10 mouse cellular contexts compared by ENCODE assay signal in genomic region chr4:124189352-124189992, GRCm38 (mm10).
DNase-seq lines count a peak whose midpoint lies in the region; ATAC-seq lines count a peak whose summit lies in the region.
"Had no signal": no experiment of that assay in that cellular context is flagged by ENCODE, and none has a peak within 500 bp of the region (broad histone marks: within the 10 kb centered on the region; RNA-seq: fewer than 3 reads in every experiment).

No protein-coding gene starts in this region.

- ATAC-seq in stomach, embryonic 15.5 days (ENCODE audit: insufficient read depth, low FRiP score, low read depth) = peak; percentile 65; the same call in 1 of the 2 replicates

- no peaks in the 10 kb centered on the region for H3K4me1 ChIP-seq in stomach, embryonic 15.5 days

- peak; percentile 12 for DNase-seq in heart, postnatal 4 days
- DNase-seq in heart, adult 9 months (ENCODE audit: low spot score in 2 of 2) = no peak
- peak; percentile 8 for DNase-seq in ovary, postnatal 36 days (ENCODE audit: low spot score)
- no peak for DNase-seq in ovary, adult 18-20 months (ENCODE audit: low spot score)
- DNase-seq in left cerebral cortex, postnatal 36 days (ENCODE audit: low spot score in 2 of 2) = peak; percentile 52 to 66
- no peak for DNase-seq in gastrocnemius, postnatal 36 days
- DNase-seq in frontal cortex, postnatal 14 days (ENCODE audit: low spot score in 2 of 2) = no peak

- no peak overlapping the region for H3K4me3 ChIP-seq in stomach, embryonic 15.5 days (replicated peaks)
- H3K4me3 ChIP-seq: neural tube, embryonic 13.5 days had no signal

- no peak overlapping the region for H3K4me2 ChIP-seq in stomach, embryonic 15.5 days
- H3K4me2 ChIP-seq: neural tube, embryonic 13.5 days had no signal

- 13% methylated on average over 24 of the region's 24 CpGs for WGBS in stomach, embryonic 15.5 days

- H3K27me3 ChIP-seq in stomach, embryonic 15.5 days (replicated peaks) = peaks cover 27% of the 10 kb centered on the region

- intact Hi-C loops in left cerebral cortex, postnatal 36 days (cut with DNase I) = no loop called here
- intact Hi-C loops in gastrocnemius, postnatal 36 days (cut with DNase I) = no loop called here

- H3K36me3 ChIP-seq in stomach, embryonic 15.5 days = no peaks in the 10 kb centered on the region
- H3K36me3 ChIP-seq: neural tube, embryonic 13.5 days had no signal

- no peaks in the 10 kb centered on the region for H3K9me3 ChIP-seq in stomach, embryonic 15.5 days
- H3K9me3 ChIP-seq: neural tube, embryonic 13.5 days had no signal

- H3K9ac ChIP-seq in stomach, embryonic 15.5 days = no peak overlapping the region
- H3K9ac ChIP-seq: neural tube, embryonic 13.5 days had no signal

- H3K27ac ChIP-seq in stomach, embryonic 15.5 days = no peak overlapping the region
- H3K27ac ChIP-seq: kidney, postnatal 0 days; neural tube, embryonic 13.5 days had no signal

Comparison
In these comparisons a context has a peak if more than half of its experiments do, and no peak if none do; other contexts are left out.
1. DNase-seq: peak in heart, postnatal 4 days (single experiment), ovary, postnatal 36 days (single experiment) and left cerebral cortex, postnatal 36 days (2 of 2); none in heart, adult 9 months (0 of 2), ovary, adult 18-20 months (single experiment), gastrocnemius, postnatal 36 days (0 of 2) and frontal cortex, postnatal 14 days (0 of 2).